Mouse (Mus musculus): ENCODE data around the gene Mvb12b. TPM values are rescaled to one million over a fixed set of nuclear protein-coding genes. Genes with fewer than 3 reads are reported as not detected.

The Mvb12b gene
- total and polyA plus RNA-seq, 3 experiments, result 22.8 to 23.3 TPM; not detected in 1

- no peaks in the 10 kb centered on the region for H3K79me2 ChIP-seq (ENCODE audit: control insufficient read depth, insufficient read depth, low read length, poor library complexity)
- no peaks in the 10 kb centered on the region for H3K27me3 ChIP-seq (ENCODE audit: control insufficient read depth in 1 of 2, insufficient read depth in 2 of 2, low read length in 2 of 2)
- no peak overlapping the region for H3K4me3 ChIP-seq (ENCODE audit: control insufficient read depth in 1 of 2, insufficient read depth in 1 of 2, low read depth in 2 of 2, low read length in 2 of 2)
- H3K4me1 ChIP-seq (ENCODE audit: control insufficient read depth in 1 of 2, insufficient read depth in 2 of 2, low read length in 2 of 2), result no peaks in the 10 kb centered on the region
- no peak for TF ChIP-seq POLR2AphosphoS5 (IDR thresholded peaks at IDR 0.05; ENCODE audit: borderline replicate concordance, low read depth, low read length)
- TF ChIP-seq ZMIZ1 (IDR thresholded peaks at IDR 0.05; ENCODE audit: low read depth, low read length), result no peak
- TF ChIP-seq ETS1 (IDR thresholded peaks at IDR 0.05; ENCODE audit: low read depth, low read length), result no peak
- TF ChIP-seq POLR2AphosphoS2 (IDR thresholded peaks at IDR 0.05; ENCODE audit: low read length), result no peak
- no peak for TF ChIP-seq MYC (IDR thresholded peaks at IDR 0.05; ENCODE audit: low read depth, low read length)
- no peak for TF ChIP-seq MYB (IDR thresholded peaks at IDR 0.05; ENCODE audit: low read depth, low read length)
- TF ChIP-seq ZKSCAN1 (IDR thresholded peaks at IDR 0.05; ENCODE audit: low read depth, low read length), result no peak
- no peak for TF ChIP-seq MAZ (IDR thresholded peaks at IDR 0.05; ENCODE audit: low read depth, low read length)
- no peak for TF ChIP-seq MAFK (IDR thresholded peaks at IDR 0.05; ENCODE audit: borderline replicate concordance, low read depth, low read length)
- no peak for TF ChIP-seq POLR2A (IDR thresholded peaks at IDR 0.05; ENCODE audit: control insufficient read depth in 1 of 2, insufficient read depth in 1 of 2, low read depth in 1 of 2, low read length in 2 of 2, poor library complexity in 1 of 2)
- TF ChIP-seq USF2 (IDR thresholded peaks at IDR 0.05; ENCODE audit: borderline replicate concordance in 1 of 2, insufficient read depth in 1 of 2, low read depth in 1 of 2, low read length in 2 of 2), result no peak
- no peak for TF ChIP-seq GATA1 (IDR thresholded peaks at IDR 0.05; ENCODE audit: low read depth, low read length)
- TF ChIP-seq NRF1 (IDR thresholded peaks at IDR 0.05; ENCODE audit: insufficient read depth, low read depth, low read length, poor library complexity, severe bottlenecking), result no peak
- TF ChIP-seq TAL1 (IDR thresholded peaks at IDR 0.05; ENCODE audit: low read length), result no peak
- no peak for TF ChIP-seq GABPA (IDR thresholded peaks at IDR 0.05; ENCODE audit: low read depth, low read length)
- TF ChIP-seq UBTF (IDR thresholded peaks at IDR 0.05; ENCODE audit: borderline replicate concordance, insufficient read depth, low read depth, low read length), result no peak
- TF ChIP-seq BHLHE40 (IDR thresholded peaks at IDR 0.05; ENCODE audit: borderline replicate concordance, low read depth, low read length), result no peak
- TF ChIP-seq ZC3H11A (IDR thresholded peaks at IDR 0.05; ENCODE audit: low read depth, low read length), result no peak
- no peak for TF ChIP-seq CTCF (IDR thresholded peaks at IDR 0.05 in 2 of 3, conservative IDR thresholded peaks at IDR 0.05 in 1 of 3; ENCODE audit: control insufficient read depth in 1 of 3, insufficient read depth in 1 of 3, low read depth in 2 of 3, low read length in 3 of 3, poor library complexity in 1 of 3, severe bottlenecking in 1 of 3)
- no peaks in the 10 kb centered on the region for H3K9me3 ChIP-seq (replicated peaks; ENCODE audit: insufficient read depth, low read length)
- H3K36me3 ChIP-seq (ENCODE audit: control insufficient read depth in 1 of 2, insufficient read depth in 2 of 2, low read length in 2 of 2), result no peaks in the 10 kb centered on the region
- H3K9ac ChIP-seq (ENCODE audit: control insufficient read depth, low read depth, low read length, poor library complexity, severe bottlenecking), result no peak overlapping the region
- DNase-seq (ENCODE audit: low read depth, low spot score), result no peak
- no peak overlapping the region for H3K27ac ChIP-seq (ENCODE audit: control insufficient read depth, low read depth, low read length)
Measured at GRCm38 (mm10) chr2:33788851-33789250, 98.9 kb downstream of the Mvb12b start.

- DNase-seq (ENCODE audit: low read depth, low spot score), result no peak
- Histone ChIP-seq H3K27me3 (ENCODE audit: control insufficient read depth in 1 of 2, insufficient read depth in 2 of 2, low read length in 2 of 2) (no peaks in the 10 kb centered on the region), H3K36me3 (ENCODE audit: control insufficient read depth in 1 of 2, insufficient read depth in 2 of 2, low read length in 2 of 2) (no peaks in the 10 kb centered on the region), H3K9me3 (replicated peaks; ENCODE audit: insufficient read depth, low read length) (no peaks in the 10 kb centered on the region), H3K4me1 (ENCODE audit: control insufficient read depth in 1 of 2, insufficient read depth in 2 of 2, low read length in 2 of 2) (no peaks in the 10 kb centered on the region), H3K27ac (ENCODE audit: control insufficient read depth, low read depth, low read length) (no peak overlapping the region), H3K4me3 (ENCODE audit: control insufficient read depth in 1 of 2, insufficient read depth in 1 of 2, low read depth in 2 of 2, low read length in 2 of 2) (no peak overlapping the region), H3K9ac (ENCODE audit: control insufficient read depth, low read depth, low read length, poor library complexity, severe bottlenecking) (no peak overlapping the region), H3K79me2 (ENCODE audit: control insufficient read depth, insufficient read depth, low read length, poor library complexity) (no peaks in the 10 kb centered on the region)
- TF ChIP-seq ZNF384 (IDR thresholded peaks at IDR 0.05; ENCODE audit: low read depth, low read length), result no peak
- no peak for TF ChIP-seq EP300 (IDR thresholded peaks at IDR 0.05; ENCODE audit: low read depth in 1 of 2, low read length in 2 of 2)
- TF ChIP-seq CHD2 (IDR thresholded peaks at IDR 0.05; ENCODE audit: low read length), result no peak
- TF ChIP-seq E2F4 (IDR thresholded peaks at IDR 0.05; ENCODE audit: borderline replicate concordance, low read depth, low read length), result no peak
- TF ChIP-seq TBP (IDR thresholded peaks at IDR 0.05; ENCODE audit: low read depth, low read length), result no peak
- no peak for TF ChIP-seq USF1 (IDR thresholded peaks at IDR 0.05; ENCODE audit: low read depth, low read length)
- TF ChIP-seq ZKSCAN1 (IDR thresholded peaks at IDR 0.05; ENCODE audit: low read depth, low read length), result no peak
- no peak for TF ChIP-seq GABPA (IDR thresholded peaks at IDR 0.05; ENCODE audit: low read depth, low read length)
- TF ChIP-seq HCFC1 (IDR thresholded peaks at IDR 0.05; ENCODE audit: low read depth, low read length), result no peak
Measured at GRCm38 (mm10) chr2:33788131-33788530, 99.6 kb downstream of the Mvb12b start.

Measured in MEL (cell line).